Mouse (Mus musculus): Measurements from ENCODE around the gene Ppy. TPM values are rescaled to one million over a fixed set of nuclear protein-coding genes. Genes with fewer than 3 reads are reported as not detected.

Ppy gene
- polyA plus RNA-seq, 1 experiment: not detected

Other genes with a start within 250 kb of the Ppy start
- gene Meox1, start 206.9 kb downstream of the Ppy start, polyA plus RNA-seq (2012; rRNA removed): 0.71 and 0.84 TPM in 2 replicates
- 0.13 and 0.18 TPM in 2 replicates for gene Sost, start 134.3 kb downstream of the Ppy start, polyA plus RNA-seq (2012; rRNA removed)
- not detected in 2 replicates for gene Cfap97d1, start 117.0 kb downstream of the Ppy start, polyA plus RNA-seq (2012; rRNA removed)
- gene Dusp3, start 114.3 kb downstream of the Ppy start, polyA plus RNA-seq (2012; rRNA removed): 112 and 124 TPM in 2 replicates
- gene Mpp3, start 72.9 kb downstream of the Ppy start, polyA plus RNA-seq (2012; rRNA removed): 47.6 and 51.0 TPM in 2 replicates
- 0.25 and 0.28 TPM in 2 replicates for gene Cd300lg, start 59.8 kb downstream of the Ppy start, polyA plus RNA-seq (2012; rRNA removed)
- gene Mpp2, start 12.8 kb downstream of the Ppy start, polyA plus RNA-seq (2012; rRNA removed): 147 and 153 TPM in 2 replicates
- not detected in 2 replicates for gene Pyy, start 6.5 kb upstream of the Ppy start, polyA plus RNA-seq (2012; rRNA removed)
- 0.04 and 0.06 TPM in 2 replicates for gene Nags, start 44.2 kb upstream of the Ppy start, polyA plus RNA-seq (2012; rRNA removed)
- 28.1 TPM in 2 replicates for gene Tmem101, start 55.1 kb upstream of the Ppy start, polyA plus RNA-seq (2012; rRNA removed)
- 32.9 and 35.5 TPM in 2 replicates for gene Lsm12, start 84.0 kb upstream of the Ppy start, polyA plus RNA-seq (2012; rRNA removed)
- 87.5 and 91.4 TPM in 2 replicates for gene G6pc3, start 88.3 kb upstream of the Ppy start, polyA plus RNA-seq (2012; rRNA removed)
- 256 and 323 TPM in 2 replicates for gene Hdac5, start 128.8 kb upstream of the Ppy start, polyA plus RNA-seq (2012; rRNA removed)
- gene BC030867, start 147.6 kb upstream of the Ppy start, polyA plus RNA-seq (2012; rRNA removed): 1.2 and 1.9 TPM in 2 replicates
- 2.3 and 2.7 TPM in 2 replicates for gene Asb16, start 167.4 kb upstream of the Ppy start, polyA plus RNA-seq (2012; rRNA removed)
- gene Tmub2, start 183.6 kb upstream of the Ppy start, polyA plus RNA-seq (2012; rRNA removed): 82.5 and 85.4 TPM in 2 replicates
- 142 and 147 TPM in 2 replicates for gene Atxn7l3, start 195.3 kb upstream of the Ppy start, polyA plus RNA-seq (2012; rRNA removed)
- gene Ubtf, start 218.4 kb upstream of the Ppy start, polyA plus RNA-seq (2012; rRNA removed): 96.7 and 99.3 TPM in 2 replicates